Mouse (Mus musculus): ENCODE measurements around the gene Naa80. TPM values are rescaled to one million over a fixed set of nuclear protein-coding genes. Genes with fewer than 3 reads are reported as not detected.

The Naa80 gene
- polyA plus RNA-seq, 1 experiment from 2014 or later: 19.5 TPM

- H3K27me3 ChIP-seq: no peaks in the 10 kb centered on the region
- WGBS: 84% methylated on average over 6 of the region's 6 CpGs
- H3K4me2 ChIP-seq: no peak overlapping the region
- no peak for ATAC-seq (ENCODE audit: low FRiP score, low read depth)
- no peak overlapping the region for H3K9ac ChIP-seq
- peak overlapping the region; percentile 59 for H3K27ac ChIP-seq (replicated peaks)
- H3K4me1 ChIP-seq (replicated peaks): peaks cover 24% of the 10 kb centered on the region
- H3K9me3 ChIP-seq: no peaks in the 10 kb centered on the region
- H3K36me3 ChIP-seq: peaks cover 54% of the 10 kb centered on the region
- no peak overlapping the region for H3K4me3 ChIP-seq
These were observed 39.4 kb downstream of the Naa80 start for GRCm38 (mm10) chr9:107618098-107618497.

GRCm38 (mm10) chr9:107618778-107619545 lies 40.3 kb downstream of the Naa80 start:
- 44% methylated on average over 13 of the region's 13 CpGs for WGBS
- 0 out of 2 replicates have a peak, but pooled peaks have one; percentile 8 for ATAC-seq (ENCODE audit: low FRiP score, low read depth)

GRCm38 (mm10) chr9:107619546-107619879 lies 40.8 kb downstream of the Naa80 start:
- peaks cover 48% of the 10 kb centered on the region for H3K36me3 ChIP-seq
- H3K27ac ChIP-seq (replicated peaks): peak overlapping the region; percentile 59
- no peak overlapping the region for H3K9ac ChIP-seq
- no peak overlapping the region for H3K4me2 ChIP-seq
- H3K4me3 ChIP-seq: no peak overlapping the region
- peaks cover 24% of the 10 kb centered on the region for H3K4me1 ChIP-seq (replicated peaks)
- no peak for ATAC-seq (ENCODE audit: low FRiP score, low read depth)
- no peaks in the 10 kb centered on the region for H3K27me3 ChIP-seq
- WGBS: 71% methylated on average over 13 of the region's 13 CpGs
- H3K9me3 ChIP-seq: no peaks in the 10 kb centered on the region

More at GRCm38 (mm10) chr9:107618778-107619545, 40.3 kb downstream of the Naa80 start:
- Histone ChIP-seq H3K27me3 (no peaks in the 10 kb centered on the region), H3K4me1 (replicated peaks) (peaks cover 22% of the 10 kb centered on the region), H3K27ac (replicated peaks) (peak overlapping the region; percentile 59), H3K9me3 (no peaks in the 10 kb centered on the region), H3K36me3 (peaks cover 52% of the 10 kb centered on the region), H3K9ac (no peak overlapping the region), H3K4me3 (no peak overlapping the region), H3K4me2 (no peak overlapping the region)

- H3K27me3 ChIP-seq: no peaks in the 10 kb centered on the region
- H3K9me3 ChIP-seq: no peaks in the 10 kb centered on the region
- no peak for ATAC-seq (ENCODE audit: low FRiP score, low read depth)
- peaks cover 37% of the 10 kb centered on the region for H3K36me3 ChIP-seq
- no peak overlapping the region for H3K27ac ChIP-seq (replicated peaks)
- no peak overlapping the region for H3K4me2 ChIP-seq
- peaks cover 39% of the 10 kb centered on the region for H3K4me1 ChIP-seq (replicated peaks)
- H3K4me3 ChIP-seq: no peak overlapping the region
- H3K9ac ChIP-seq: no peak overlapping the region
These were observed 42.3 kb downstream of the Naa80 start for GRCm38 (mm10) chr9:107620954-107621353.

- Histone ChIP-seq H3K9me3 (no peaks in the 10 kb centered on the region), H3K36me3 (peaks cover 7% of the 10 kb centered on the region), H3K27me3 (no peaks in the 10 kb centered on the region), H3K9ac (no peak overlapping the region), H3K27ac (replicated peaks) (peak overlapping the region; percentile 89), H3K4me3 (no peak overlapping the region), H3K4me2 (no peak overlapping the region), H3K4me1 (replicated peaks) (peaks cover 61% of the 10 kb centered on the region)
- WGBS: 52% methylated on average over 5 of the region's 5 CpGs
- ATAC-seq (ENCODE audit: low FRiP score, low read depth): no peak
These were observed 45.9 kb downstream of the Naa80 start for GRCm38 (mm10) chr9:107624539-107624938.

- peak overlapping the region; percentile 89 for H3K27ac ChIP-seq (replicated peaks)
- H3K9ac ChIP-seq: no peak overlapping the region
- no peak overlapping the region for H3K4me2 ChIP-seq
- H3K27me3 ChIP-seq: no peaks in the 10 kb centered on the region
- peaks cover 61% of the 10 kb centered on the region for H3K4me1 ChIP-seq (replicated peaks)
- WGBS: 71% methylated on average over 3 of the region's 3 CpGs
- no peak for ATAC-seq (ENCODE audit: low FRiP score, low read depth)
- H3K36me3 ChIP-seq: peaks cover 3% of the 10 kb centered on the region
- no peaks in the 10 kb centered on the region for H3K9me3 ChIP-seq
- H3K4me3 ChIP-seq: no peak overlapping the region
These were observed 46.3 kb downstream of the Naa80 start for GRCm38 (mm10) chr9:107624951-107625350.

GRCm38 (mm10) chr9:107625351-107626128 lies 46.9 kb downstream of the Naa80 start:
- WGBS: 82% methylated on average over 12 of the region's 12 CpGs
- ATAC-seq (ENCODE audit: low FRiP score, low read depth): no peak
- Histone ChIP-seq H3K4me2 (0 out of 2 replicates have a peak overlapping the region, but pooled peaks have one; percentile 38), H3K9ac (no peak overlapping the region), H3K36me3 (no peaks in the 10 kb centered on the region), H3K4me3 (no peak overlapping the region), H3K4me1 (replicated peaks) (peaks cover 62% of the 10 kb centered on the region), H3K27me3 (no peaks in the 10 kb centered on the region), H3K9me3 (no peaks in the 10 kb centered on the region), H3K27ac (replicated peaks) (peak overlapping the region; percentile 89)

GRCm38 (mm10) chr9:107626158-107626843 lies 47.6 kb downstream of the Naa80 start:
- WGBS: 26% methylated on average over 15 of the region's 15 CpGs
- ATAC-seq (ENCODE audit: low FRiP score, low read depth): peak; percentile 12
- Histone ChIP-seq H3K27ac (replicated peaks) (peak overlapping the region; percentile 89), H3K27me3 (no peaks in the 10 kb centered on the region), H3K4me1 (replicated peaks) (peaks cover 70% of the 10 kb centered on the region), H3K9ac (peak overlapping the region; percentile 32; the same call in 1 of the 2 replicates), H3K4me2 (peak overlapping the region; percentile 38), H3K9me3 (no peaks in the 10 kb centered on the region), H3K36me3 (no peaks in the 10 kb centered on the region), H3K4me3 (peak overlapping the region; percentile 5; the same call in 1 of the 2 replicates)

GRCm38 (mm10) chr9:107626844-107627277 lies 48.2 kb downstream of the Naa80 start:
- H3K4me1 ChIP-seq (replicated peaks): peaks cover 76% of the 10 kb centered on the region

GRCm38 (mm10) chr9:107627387-107628255 lies 48.9 kb downstream of the Naa80 start:
- Histone ChIP-seq H3K27me3 (no peaks in the 10 kb centered on the region), H3K27ac (replicated peaks) (peak overlapping the region; percentile 89), H3K9ac (peak overlapping the region; percentile 32; the same call in 1 of the 2 replicates), H3K4me2 (peak overlapping the region; percentile 38), H3K9me3 (no peaks in the 10 kb centered on the region), H3K36me3 (no peaks in the 10 kb centered on the region), H3K4me3 (no peak overlapping the region), H3K4me1 (replicated peaks) (peaks cover 83% of the 10 kb centered on the region)
- 15% methylated on average over 20 of the region's 20 CpGs for WGBS
- ATAC-seq (ENCODE audit: low FRiP score, low read depth): no peak

More at GRCm38 (mm10) chr9:107626844-107627277, 48.2 kb downstream of the Naa80 start:
- H3K4me3 ChIP-seq: 0 out of 2 replicates have a peak overlapping the region, but pooled peaks have one; percentile 5
- peak; percentile 55 for ATAC-seq (ENCODE audit: low FRiP score, low read depth)
- peak overlapping the region; percentile 38 for H3K4me2 ChIP-seq
- H3K36me3 ChIP-seq: no peaks in the 10 kb centered on the region
- WGBS: 0% methylated on average over 2 of the region's 2 CpGs
- no peaks in the 10 kb centered on the region for H3K9me3 ChIP-seq
- peak overlapping the region; percentile 89 for H3K27ac ChIP-seq (replicated peaks)
- H3K9ac ChIP-seq: peak overlapping the region; percentile 32
- H3K27me3 ChIP-seq: no peaks in the 10 kb centered on the region

Data from hindbrain, embryonic 15.5 days (tissue).